Mouse (Mus musculus): ENCODE results near the gene Nup188.

Nup188 gene

DNA sequence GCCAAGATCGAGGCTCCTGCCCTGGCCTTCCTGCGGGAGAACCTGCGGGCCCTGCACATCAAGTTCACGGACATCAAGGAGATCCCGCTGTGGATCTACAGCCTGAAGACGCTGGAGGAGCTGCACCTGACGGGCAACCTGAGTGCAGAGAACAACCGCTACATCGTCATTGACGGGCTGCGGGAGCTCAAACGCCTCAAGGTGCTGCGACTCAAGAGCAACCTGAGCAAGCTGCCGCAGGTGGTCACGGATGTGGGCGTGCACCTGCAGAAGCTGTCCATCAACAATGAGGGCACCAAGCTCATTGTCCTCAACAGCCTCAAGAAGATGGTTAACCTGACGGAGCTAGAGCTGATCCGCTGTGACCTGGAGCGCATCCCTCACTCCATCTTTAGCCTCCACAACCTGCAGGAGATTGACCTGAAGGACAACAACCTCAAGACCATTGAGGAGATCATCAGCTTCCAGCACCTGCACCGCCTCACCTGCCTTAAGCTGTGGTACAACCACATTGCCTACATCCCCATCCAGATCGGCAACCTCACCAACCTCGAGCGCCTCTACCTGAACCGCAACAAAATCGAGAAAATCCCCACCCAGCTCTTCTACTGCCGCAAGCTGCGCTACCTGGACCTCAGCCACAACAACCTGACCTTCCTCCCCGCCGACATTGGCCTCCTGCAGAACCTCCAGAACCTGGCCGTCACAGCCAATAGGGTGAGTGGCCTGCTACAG lies 29.4 kb upstream of the Nup188 start:
- no peak for DNase-seq (ENCODE audit: low read depth, low spot score)

DNA sequence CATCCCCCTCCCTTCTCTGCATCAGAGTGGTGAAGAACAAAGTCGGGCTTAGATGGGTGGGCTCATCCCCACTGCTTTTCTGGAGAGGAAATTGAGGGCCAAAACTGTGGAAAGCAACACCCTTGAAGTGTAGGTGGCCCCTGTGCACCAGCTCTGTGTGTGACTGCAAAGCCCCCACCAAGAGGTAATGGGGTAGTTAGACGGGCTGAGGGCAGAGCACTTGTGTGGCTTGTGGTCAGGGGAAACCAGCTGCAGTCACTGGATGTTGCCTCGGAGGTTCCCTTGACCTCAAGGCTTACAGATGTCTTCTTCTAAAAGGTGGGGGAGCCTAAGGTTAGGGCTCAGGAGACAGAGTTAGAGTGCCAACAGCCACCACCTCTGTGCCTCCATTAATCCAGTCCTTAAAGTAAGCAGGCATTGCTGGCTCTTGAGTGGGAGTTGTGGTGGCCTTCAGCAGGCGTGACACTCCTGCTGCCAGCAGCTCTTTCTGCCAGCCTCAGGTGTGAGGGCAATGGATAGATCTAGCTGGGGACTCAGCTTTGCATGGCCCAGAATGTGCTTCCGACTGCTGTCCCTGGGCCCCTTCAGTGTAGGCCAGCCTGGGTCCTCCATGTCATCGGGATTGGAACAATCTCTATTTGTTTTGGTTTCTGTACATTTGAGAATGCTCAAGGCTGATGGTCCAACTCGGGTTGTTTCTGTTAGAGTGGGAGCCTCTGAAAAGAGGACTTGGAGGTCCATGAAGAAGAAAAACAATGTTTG lies 28.3 kb upstream of the Nup188 start:
- DNase-seq (ENCODE audit: low read depth, low spot score) = no peak

DNA sequence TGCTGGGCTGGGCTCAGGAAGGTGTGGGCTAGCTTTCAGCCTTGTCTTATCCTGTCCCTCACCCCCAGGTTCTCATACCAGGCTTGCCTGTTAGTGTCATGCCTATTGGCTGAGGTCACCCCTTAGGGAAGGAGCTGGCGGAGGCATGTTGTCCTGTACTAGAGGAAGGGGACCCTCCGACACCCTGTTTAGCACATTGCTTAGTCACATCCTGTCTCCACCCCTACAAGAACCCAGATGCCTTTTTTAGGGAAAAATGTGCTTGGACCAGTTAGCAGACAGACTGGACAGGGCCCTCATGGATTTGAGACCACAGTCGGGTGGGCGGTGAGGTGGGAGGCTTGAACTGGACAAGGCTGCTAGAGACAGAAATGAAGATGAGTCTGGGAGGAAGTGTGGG lies 27.6 kb upstream of the Nup188 start:
- DNase-seq (ENCODE audit: low read depth, low spot score) = peak; percentile 72

DNA sequence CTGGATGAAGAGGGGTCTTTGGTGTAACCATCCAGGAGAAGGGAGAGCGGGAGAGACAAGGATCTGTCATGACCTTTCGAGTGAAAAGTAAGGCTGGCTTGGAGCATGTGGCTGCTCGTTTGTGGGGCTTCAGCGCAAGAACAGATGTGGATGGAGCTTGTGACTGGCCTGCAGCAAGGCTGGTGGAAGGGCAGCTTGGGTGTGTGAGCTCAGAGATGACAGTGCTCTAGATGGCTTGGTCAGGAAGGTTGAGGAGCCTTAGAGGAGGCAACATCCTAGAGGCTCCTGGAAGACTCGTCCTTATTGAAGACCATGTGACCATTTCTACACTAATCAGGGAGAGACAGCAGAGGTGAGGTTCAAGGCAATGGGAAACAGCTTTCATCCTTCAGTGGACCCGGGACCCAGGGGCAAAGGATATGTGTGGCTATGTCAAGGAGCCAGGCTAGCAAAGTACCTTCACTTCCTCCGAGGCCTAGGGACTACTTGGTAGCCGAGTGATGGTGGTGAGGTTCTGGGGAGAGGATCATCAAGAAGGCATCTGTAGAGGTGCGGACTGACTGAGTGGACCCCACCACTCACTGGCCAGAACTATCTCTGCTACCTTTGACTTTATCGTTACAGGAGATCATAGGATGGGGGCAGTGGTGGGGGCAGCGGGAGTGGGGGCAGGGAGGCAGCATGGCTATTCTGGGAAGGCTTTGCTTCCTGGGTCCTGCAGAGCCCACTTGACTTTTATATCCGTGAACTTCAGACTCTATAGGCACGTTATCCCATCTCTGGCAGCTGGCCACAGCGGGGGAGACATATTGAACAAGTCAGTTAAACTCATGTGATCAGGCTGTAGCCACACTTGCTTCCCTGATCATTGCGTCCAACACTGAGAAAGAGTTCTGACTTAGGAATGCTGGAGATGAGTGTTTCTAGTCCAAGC lies 26.8 kb upstream of the Nup188 start:
- DNase-seq (ENCODE audit: low read depth, low spot score) = no peak

DNA sequence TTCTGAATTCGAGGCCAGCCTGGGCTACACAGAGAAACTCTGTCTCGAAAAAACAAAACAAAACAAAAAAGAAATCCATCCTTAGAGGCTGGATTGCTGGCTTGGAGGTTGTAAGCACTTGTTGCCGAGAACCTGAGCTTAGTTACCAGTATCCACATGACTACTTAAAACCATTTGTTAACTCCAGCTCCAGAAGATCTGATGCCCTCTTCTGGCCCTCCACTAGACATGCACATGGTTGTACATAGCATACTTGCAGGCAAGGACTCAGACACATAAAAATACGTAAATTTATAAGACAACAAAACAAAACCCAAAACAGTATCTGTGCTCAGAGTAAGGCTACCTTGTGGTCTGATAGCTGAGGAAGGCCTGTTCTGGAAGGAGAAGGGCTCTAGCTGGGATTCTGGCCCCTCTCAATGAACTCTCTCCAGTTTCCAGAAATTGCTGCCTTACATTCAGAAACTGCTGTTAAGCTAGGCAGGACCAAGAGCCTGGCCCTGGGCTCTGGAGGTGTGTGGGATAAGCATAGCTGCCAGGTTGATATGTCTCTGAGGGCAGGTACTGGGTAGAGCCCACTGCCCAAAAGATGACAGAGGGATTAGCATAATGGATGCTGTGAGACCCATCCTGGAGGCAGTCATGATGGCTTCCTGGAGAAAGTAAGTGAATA lies 25.0 kb upstream of the Nup188 start:
- no peak for DNase-seq (ENCODE audit: low read depth, low spot score)

DNA sequence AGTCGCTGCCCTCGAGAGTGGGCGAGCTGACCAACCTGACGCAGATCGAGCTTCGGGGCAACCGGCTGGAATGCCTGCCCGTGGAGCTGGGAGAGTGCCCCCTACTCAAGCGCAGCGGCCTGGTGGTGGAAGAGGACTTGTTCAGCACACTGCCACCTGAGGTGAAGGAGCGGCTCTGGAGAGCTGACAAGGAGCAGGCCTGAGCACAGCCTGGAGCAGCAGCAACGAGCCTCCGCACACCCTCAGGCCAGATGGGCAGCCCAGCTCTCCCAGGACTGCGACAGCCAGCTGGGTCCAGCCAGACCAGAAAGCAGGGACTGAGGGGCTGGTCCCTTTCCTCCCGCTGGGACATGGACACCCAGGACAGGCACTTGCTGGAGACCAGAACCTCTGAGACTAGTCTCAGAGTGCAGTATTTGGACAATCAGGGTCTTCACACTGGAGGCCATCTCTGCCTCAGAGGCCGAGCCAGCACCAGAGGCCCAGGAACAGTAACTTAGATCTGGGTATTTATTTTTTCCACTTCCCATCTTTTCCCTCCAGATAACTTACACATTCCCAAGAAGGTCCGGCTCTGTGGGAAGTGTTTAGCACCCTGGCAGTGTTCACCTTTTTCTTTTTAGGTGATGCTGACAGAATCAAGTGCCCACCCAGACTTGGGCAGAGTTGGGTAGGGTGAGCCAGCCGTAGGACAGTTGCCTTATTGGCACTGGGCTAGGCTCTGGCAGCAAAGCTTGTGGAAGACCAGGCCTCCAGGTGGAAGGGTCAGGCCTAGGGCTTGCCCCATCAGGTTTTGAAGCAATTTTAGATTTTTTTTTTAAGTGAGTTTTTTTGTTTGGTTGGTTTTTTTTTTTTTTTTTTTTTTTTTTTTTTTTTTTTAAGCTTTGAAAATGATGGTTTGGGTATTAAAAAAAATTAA lies 24.0 kb upstream of the Nup188 start:
- DNase-seq (ENCODE audit: low read depth, low spot score) = no peak

DNA sequence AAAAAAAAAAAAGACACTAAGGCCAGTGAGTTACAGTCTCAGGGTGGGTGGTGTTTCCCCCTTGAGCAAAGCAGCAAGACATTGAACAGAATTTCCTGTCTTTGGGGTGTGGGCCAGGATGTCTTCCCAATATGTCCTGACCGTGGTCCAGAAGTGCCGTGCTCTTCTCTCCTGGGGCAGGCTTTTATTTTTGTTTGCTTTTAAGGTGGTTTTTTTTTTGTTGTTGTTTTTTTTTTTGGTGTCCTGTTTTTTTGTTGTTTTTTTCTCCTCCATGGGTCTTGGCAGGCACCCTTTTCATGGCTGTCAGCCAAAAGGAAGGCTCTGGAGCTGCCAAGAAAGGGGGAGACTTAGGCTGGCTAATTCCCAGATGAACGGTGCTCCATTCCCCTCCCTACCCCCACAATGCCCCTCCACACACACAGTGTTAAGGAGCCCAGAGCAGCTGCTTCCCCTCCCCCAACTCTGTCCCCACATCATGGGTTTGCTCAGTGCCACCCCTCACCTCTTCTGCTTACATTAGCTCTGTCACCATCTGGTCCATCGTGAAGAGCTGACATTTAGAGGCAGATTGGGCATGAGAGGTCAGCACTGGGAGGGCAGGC lies 23.3 kb upstream of the Nup188 start:
- DNase-seq (ENCODE audit: low read depth, low spot score) = peak; percentile 47

DNA sequence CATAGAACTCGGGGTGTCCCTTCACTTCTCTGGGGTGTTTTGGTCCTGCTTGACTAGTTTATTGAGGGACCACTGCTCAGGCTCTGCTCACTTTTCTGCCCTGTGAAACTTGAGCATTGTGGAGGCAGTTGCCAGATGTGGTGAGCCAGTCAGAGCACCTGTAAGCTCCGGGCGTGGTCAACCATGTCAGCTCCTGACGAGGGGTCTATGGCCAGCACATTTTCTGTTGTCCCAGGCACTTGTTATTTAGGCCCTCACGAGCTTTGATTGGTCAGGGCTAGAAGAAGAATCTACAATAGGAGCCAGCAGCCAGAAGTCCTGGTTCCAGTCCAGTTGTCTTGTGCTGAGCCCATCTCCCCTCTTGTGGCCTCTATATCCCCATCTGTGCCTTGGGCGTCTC lies 22.4 kb upstream of the Nup188 start:
- no peak for DNase-seq (ENCODE audit: low read depth, low spot score)

DNA sequence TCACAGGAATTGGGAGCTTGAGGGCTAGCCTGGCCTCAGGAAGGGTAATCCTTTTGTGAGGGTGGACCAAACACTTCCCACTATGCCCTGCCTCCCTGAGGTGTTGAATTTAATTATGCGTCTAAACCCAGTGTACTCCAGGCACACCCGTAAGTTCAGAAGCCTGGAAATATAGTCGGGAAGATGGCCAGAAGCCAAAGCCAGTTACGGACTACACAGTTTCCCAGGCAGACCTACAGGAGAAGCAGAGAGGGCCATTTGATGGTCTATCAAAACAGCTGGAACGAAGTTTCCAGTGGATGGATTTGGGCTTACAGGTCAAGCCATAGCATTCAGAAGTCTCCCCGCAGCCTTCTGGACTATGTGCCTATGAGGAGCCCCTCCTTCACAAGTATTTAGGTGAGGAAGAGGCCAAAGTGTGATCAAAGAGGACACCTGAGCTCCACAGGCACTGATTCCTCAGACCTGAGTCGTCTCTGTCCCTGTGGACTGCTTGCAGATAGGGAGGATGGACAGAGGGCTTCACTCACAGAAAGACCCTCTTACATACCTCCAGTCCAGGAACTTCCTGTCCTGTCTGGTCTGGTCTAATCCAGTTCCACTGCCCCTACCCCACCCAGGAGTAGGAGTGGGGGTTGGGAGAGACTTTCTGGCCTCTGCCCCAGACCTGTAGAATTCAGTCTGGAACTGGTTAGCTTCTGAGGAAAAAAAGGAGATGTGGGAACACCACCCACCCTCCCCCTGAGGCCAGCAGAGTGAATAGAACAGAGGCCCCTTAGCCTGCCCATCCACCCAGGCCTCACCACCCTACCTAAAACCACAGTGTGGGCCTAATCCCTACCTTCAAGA lies 21.3 kb upstream of the Nup188 start:
- DNase-seq (ENCODE audit: low read depth, low spot score) = no peak

DNA sequence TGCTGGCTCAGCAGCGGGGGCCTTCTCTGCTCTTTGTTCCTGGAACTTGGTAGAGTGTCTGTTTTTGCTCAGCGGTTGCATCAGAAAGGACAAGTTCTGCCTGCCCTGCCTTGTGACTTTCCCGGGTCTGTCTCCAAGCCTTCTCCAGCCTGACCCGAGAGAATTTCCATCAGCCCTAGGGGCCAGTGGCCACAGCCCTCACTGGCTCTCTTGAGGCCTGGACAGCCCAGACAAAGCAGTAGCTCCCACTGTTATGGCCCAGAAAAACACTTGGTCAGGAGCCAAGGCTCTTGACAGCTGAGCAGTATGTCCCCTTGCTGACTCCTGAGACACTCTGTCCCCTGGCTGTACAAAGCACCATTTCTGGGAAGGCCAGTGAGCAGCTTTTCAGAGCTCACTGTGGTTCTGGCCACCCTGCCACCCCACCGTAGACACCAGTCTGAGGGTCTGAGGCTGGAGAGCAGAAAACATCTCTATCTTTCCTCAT lies 20.4 kb upstream of the Nup188 start, which contains the start of gene Phyhd1:
TSS of gene Phyhd1 (plus strand) at position 437 of the 487 bp plus-strand sequence.
- DNase-seq (ENCODE audit: low read depth, low spot score) = peak; percentile 90

DNA sequence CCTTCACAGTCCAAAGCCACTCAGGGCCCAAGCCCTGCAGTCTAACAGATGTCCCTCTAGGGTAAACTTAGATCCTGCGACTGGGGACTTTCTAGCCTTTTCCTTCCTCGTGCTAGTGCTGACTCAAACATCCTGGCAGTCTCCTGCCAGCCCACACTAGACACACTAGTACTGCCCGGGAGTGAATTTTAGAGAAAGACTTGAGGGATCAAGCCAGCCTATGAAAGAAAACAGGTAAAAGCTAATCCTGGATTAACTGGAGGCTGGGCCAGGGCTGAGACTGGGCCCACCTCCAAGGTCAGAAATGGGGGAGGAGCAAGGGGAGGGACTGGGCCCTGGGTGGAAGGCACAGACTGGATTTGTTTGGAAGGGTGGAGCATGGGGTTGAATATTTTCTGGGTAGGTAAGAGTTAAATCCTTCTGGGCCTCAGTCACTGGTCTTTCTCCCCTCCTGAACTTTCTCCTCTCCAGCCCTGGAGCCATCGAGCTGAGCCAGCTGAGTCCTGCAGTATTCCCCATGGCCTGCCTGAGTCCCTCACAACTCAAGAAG lies 19.7 kb upstream of the Nup188 start:
- peak; percentile 69 for DNase-seq (ENCODE audit: low read depth, low spot score)

DNA sequence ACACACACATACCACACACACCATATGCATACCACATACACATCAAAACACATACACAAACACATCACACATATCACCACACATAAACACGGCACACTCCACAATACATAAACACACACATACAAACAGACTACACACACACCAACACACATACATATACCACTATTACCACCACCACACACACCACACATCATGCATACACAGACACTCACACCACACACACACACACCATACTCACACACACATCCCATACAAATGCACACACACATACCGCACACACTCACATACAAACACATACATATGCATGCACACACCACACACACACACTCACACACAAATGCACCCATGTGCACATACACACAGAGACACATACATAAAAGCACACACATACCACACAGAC lies 18.7 kb upstream of the Nup188 start:
- no peak for DNase-seq (ENCODE audit: low read depth, low spot score)

DNA sequence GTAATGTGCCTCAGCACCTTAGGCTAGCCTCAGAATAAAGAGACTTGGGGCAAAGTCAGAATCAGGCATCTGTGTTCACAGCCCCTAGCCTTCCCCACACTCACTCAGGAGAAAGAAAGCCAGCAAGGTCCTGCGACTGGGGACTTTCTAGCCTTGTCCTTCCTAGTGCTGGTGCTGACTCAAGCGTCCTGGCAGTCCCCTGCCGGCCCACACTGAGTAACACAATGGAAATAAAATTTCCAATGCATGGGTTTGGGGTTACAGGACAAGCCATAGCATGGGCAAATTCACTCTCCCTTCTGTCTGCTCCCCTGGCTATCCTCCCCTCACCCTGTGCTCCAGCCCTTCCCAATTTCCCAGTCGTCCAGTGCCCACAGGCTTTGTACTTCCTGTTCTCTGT lies 17.8 kb upstream of the Nup188 start:
- no peak for DNase-seq (ENCODE audit: low read depth, low spot score)

DNA sequence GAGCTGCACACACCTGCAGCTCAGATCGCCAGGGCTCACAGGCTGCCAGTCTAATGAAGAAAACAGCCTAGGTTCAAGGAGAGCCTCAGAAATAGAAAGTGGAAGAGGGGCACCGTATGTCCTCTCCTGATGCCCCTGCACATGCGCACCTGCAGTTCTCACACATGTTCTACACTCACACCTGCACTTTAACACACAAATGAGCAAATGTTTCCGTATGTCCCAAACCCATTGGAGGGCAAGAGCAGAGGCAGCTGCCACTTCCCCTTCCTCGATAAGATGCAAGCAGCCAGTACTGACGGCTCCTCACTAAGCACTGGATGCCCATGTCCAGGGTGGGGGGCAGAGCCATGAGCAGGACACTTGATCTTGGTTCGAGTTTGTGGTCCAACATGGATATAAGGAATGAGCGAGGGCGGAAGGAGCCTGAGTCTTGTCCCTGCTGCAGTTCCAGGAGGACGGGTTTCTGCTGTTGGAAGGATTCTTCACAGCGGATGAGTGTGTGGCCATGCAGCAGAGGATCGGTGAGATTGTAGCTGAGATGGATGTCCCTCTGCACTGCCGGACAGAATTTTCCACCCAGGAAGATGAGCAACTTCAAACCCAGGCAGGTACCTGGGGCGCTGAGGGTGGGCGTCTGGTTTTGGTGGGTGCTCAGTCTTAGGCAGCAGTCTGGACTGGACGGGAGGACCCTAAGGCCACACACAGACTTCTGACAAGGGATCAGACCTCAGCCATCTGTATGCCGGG lies 16.8 kb upstream of the Nup188 start:
- no peak for DNase-seq (ENCODE audit: low read depth, low spot score)

DNA sequence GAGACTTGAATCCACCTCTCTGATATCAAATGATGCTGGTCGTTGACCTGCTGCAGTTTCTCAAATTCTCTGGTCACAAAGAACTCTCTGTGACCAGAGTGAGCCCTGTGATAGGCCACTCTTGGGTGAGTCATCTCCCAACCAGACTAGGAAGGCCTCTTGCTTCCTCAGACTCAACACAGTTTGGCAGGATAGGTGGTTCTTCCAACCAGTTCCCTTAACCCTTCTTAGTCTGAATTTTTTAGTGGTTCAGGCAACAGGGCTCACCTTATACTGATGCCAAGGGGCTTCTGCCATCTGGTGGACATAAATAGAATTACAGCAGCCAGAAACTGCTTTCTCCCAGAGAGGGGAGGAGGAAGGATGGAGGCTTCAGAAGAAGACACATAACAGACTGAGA lies 16.1 kb upstream of the Nup188 start:
- DNase-seq (ENCODE audit: low read depth, low spot score) = peak; percentile 93

DNA sequence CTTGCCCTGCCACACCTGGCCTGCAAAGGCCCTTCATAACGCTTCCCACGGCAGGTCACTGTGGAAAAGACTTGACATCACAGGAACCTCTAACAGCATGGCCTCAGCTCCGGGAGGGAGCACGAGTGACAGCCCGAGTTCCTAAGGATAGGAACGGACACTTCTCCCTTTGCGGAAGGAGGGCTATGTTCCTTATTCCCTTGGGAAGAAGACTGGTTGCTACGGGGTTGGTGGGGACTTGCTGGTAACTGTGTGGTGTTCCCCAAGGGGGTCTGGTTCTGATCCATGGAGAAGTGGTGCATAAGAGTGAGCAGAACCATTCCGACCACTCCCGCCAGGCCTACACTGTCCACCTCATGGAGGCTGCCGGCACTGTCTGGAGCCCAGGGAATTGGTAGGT lies 5.5 kb upstream of the Nup188 start, which contains the start of gene Gm28038:
TSS of gene Gm28038 (plus strand) at position 301 of the 400 bp plus-strand sequence.
- no peak for DNase-seq (ENCODE audit: low read depth, low spot score)

DNA sequence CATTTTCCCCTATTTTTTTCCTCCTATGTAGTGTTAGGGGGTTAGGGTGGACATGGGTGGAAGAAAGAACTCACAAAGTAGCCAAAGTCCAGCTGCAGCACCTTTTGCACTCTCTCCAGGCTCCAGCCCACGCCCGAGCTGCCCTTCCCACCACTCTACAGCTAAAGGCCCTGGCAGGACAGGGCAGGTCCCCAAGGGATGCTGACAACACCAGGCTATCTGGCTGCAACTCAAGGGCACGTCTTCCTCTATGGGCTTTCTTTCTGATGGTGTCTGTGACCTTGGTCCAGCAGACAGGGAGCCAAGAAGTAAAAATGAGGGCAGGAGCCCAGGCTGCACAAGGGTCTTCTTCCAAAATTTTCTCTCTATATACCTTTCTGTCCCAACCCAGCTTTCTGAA lies 4.5 kb upstream of the Nup188 start:
- no peak for DNase-seq (ENCODE audit: low read depth, low spot score)

DNA sequence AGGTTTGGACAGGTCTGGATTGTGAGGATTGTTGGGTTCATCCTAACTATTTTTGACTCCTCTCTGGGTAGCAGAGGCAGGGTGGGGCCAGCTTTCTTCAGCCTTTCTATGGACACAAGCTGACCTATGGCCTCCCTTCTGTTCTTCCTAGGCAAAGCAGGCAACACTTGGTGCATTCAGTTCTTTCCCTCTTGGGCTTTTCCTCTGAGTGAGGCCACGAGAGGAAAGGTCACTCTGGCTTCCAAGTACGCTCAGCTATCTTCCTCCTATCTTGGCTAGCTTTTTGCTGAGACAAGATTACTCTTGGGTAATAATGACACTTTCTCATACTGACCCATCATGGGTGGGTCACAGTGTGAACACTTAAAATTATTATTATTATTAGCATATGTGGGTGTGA lies 3.0 kb upstream of the Nup188 start:
- no peak for DNase-seq (ENCODE audit: low read depth, low spot score)

Measured in skeletal muscle tissue, adult 2 months (tissue).